Mouse (Mus musculus) olfactory bulb, adult 2 months (tissue): ENCODE results near the gene Hnrnpul1.

ENCODE experiments used
- CTCF ChIP-seq: fragments of 200-500 bp; IDR thresholded peaks from 2 replicates; pipeline ENCODE4 v1.5.1; 2012; ENCODE audit warnings: low read depth, mild to moderate bottlenecking, low read length, moderate library complexity; ENCODE audit not compliant: insufficient read depth
- POLR2A ChIP-seq: fragments of 200-500 bp; IDR thresholded peaks from 2 replicates; pipeline ENCODE4 v1.6.1; 2012; ENCODE audit warnings: mild to moderate bottlenecking, low read depth, low read length, moderate library complexity; ENCODE audit not compliant: insufficient read depth

GRCm38 (mm10) chr7:25794775-25795174 lies 40.2 kb upstream of the Hnrnpul1 start:
- TF ChIP-seq CTCF (no peak), POLR2A (no peak)
